Mouse (Mus musculus): ENCODE data around the gene Rars2.

DNA sequence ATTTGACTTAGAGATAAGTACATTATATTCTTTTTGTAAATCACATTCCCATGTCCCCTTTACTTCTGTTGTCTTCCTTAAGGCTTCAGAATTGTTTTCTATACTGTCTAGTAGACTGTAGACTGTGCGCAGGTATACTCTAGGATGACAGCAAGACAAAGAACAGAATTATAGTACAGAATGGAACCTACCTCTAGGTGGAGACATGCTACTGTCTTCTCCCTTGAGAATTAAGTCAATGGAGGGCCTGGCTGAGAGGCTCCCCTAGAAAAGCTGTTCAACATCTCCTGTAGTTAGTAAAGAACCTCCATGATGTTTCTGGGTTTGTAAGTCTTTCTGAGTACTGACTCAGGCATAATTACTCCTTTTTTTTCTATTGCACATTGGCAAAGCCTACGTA is 37.7 kb upstream of the Rars2 start:
- TF ChIP-seq CTCF (IDR thresholded peaks at IDR 0.05; ENCODE audit: low read depth) (peak; percentile 44), EP300 (IDR thresholded peaks at IDR 0.05; ENCODE audit: low read depth) (no peak)
